Mouse (Mus musculus): ENCODE measurements at regions not wholly inside any gene's neighbourhood (a gene's known extent, or its start where the extent isn't known, plus 50 kb on each side); places are given as distances from the start of the nearest gene placed in this dataset.

GRCm38 (mm10) chr3:68808866-68809265, 60.5 kb upstream of the 1110032F04Rik start:
- no peaks in the 10 kb centered on the region for H3K36me3 ChIP-seq (ENCODE audit: insufficient read depth, low read length)

GRCm38 (mm10) chr3:68813461-68813860, 55.9 kb upstream of the 1110032F04Rik start:
- H3K9ac ChIP-seq (replicated peaks; ENCODE audit: low read length, poor library complexity, severe bottlenecking): no peak overlapping the region
- H3K36me3 ChIP-seq (ENCODE audit: insufficient read depth, low read length): no peaks in the 10 kb centered on the region
- no peak overlapping the region for H3K4me2 ChIP-seq (ENCODE audit: low read depth, low read length, poor library complexity, severe bottlenecking)
- no peak for ATAC-seq (ENCODE audit: low FRiP score)
- no peaks in the 10 kb centered on the region for H3K9me3 ChIP-seq (ENCODE audit: low read length)
- no peaks in the 10 kb centered on the region for H3K4me1 ChIP-seq (ENCODE audit: insufficient read depth, low read length)
- no peak overlapping the region for H3K27ac ChIP-seq (ENCODE audit: low read depth, low read length)
- no peak for DNase-seq (ENCODE audit: low spot score)
- H3K4me3 ChIP-seq (ENCODE audit: low read depth, low read length): no peak overlapping the region
- H3K27me3 ChIP-seq (ENCODE audit: insufficient read depth, low read length): no peaks in the 10 kb centered on the region
- TF ChIP-seq CTCF (IDR thresholded peaks at IDR 0.05): no peak
- WGBS: 88% methylated on average over 3 of the region's 3 CpGs

More at GRCm38 (mm10) chr3:68808866-68809265, 60.5 kb upstream of the 1110032F04Rik start:
- H3K27me3 ChIP-seq (ENCODE audit: insufficient read depth, low read length): no peaks in the 10 kb centered on the region
- no peaks in the 10 kb centered on the region for H3K9me3 ChIP-seq (ENCODE audit: low read length)
- no peak for DNase-seq (ENCODE audit: low spot score)
- no peak overlapping the region for H3K4me3 ChIP-seq (ENCODE audit: low read depth, low read length)
- no peak overlapping the region for H3K27ac ChIP-seq (ENCODE audit: low read depth, low read length)
- no peaks in the 10 kb centered on the region for H3K4me1 ChIP-seq (ENCODE audit: insufficient read depth, low read length)
- no peak overlapping the region for H3K4me2 ChIP-seq (ENCODE audit: low read depth, low read length, poor library complexity, severe bottlenecking)
- TF ChIP-seq CTCF (IDR thresholded peaks at IDR 0.05): no peak
- ATAC-seq (ENCODE audit: low FRiP score): no peak
- WGBS: 95% methylated on average over 2 of the region's 2 CpGs
- H3K9ac ChIP-seq (replicated peaks; ENCODE audit: low read length, poor library complexity, severe bottlenecking): no peak overlapping the region

GRCm38 (mm10) chr3:68814011-68814690, 55.2 kb upstream of the 1110032F04Rik start:
- H3K9me3 ChIP-seq (ENCODE audit: low read length): no peaks in the 10 kb centered on the region
- TF ChIP-seq CTCF (IDR thresholded peaks at IDR 0.05): no peak

GRCm38 (mm10) chr3:68815621-68816020, 53.8 kb upstream of the 1110032F04Rik start:
- Histone ChIP-seq H3K4me3 (ENCODE audit: low read depth, low read length) (no peak overlapping the region), H3K27ac (ENCODE audit: low read depth, low read length) (no peak overlapping the region), H3K4me1 (ENCODE audit: insufficient read depth, low read length) (no peaks in the 10 kb centered on the region), H3K9me3 (ENCODE audit: low read length) (no peaks in the 10 kb centered on the region), H3K4me2 (ENCODE audit: low read depth, low read length, poor library complexity, severe bottlenecking) (no peak overlapping the region), H3K27me3 (ENCODE audit: insufficient read depth, low read length) (no peaks in the 10 kb centered on the region), H3K36me3 (ENCODE audit: insufficient read depth, low read length) (no peaks in the 10 kb centered on the region), H3K9ac (replicated peaks; ENCODE audit: low read length, poor library complexity, severe bottlenecking) (no peak overlapping the region)
- ATAC-seq (ENCODE audit: low FRiP score): no peak
- no peak for DNase-seq (ENCODE audit: low spot score)
- 96% methylated on average over 6 of the region's 6 CpGs for WGBS
- TF ChIP-seq CTCF (IDR thresholded peaks at IDR 0.05): no peak

More at GRCm38 (mm10) chr3:68814011-68814690, 55.2 kb upstream of the 1110032F04Rik start:
- ATAC-seq (ENCODE audit: low FRiP score): no peak
- 93% methylated on average over 9 of the region's 9 CpGs for WGBS
- Histone ChIP-seq H3K27me3 (ENCODE audit: insufficient read depth, low read length) (no peaks in the 10 kb centered on the region), H3K4me1 (ENCODE audit: insufficient read depth, low read length) (no peaks in the 10 kb centered on the region), H3K4me2 (ENCODE audit: low read depth, low read length, poor library complexity, severe bottlenecking) (no peak overlapping the region), H3K4me3 (ENCODE audit: low read depth, low read length) (no peak overlapping the region), H3K9ac (replicated peaks; ENCODE audit: low read length, poor library complexity, severe bottlenecking) (no peak overlapping the region), H3K27ac (ENCODE audit: low read depth, low read length) (no peak overlapping the region), H3K36me3 (ENCODE audit: insufficient read depth, low read length) (no peaks in the 10 kb centered on the region)
- DNase-seq (ENCODE audit: low spot score): no peak

DNA sequence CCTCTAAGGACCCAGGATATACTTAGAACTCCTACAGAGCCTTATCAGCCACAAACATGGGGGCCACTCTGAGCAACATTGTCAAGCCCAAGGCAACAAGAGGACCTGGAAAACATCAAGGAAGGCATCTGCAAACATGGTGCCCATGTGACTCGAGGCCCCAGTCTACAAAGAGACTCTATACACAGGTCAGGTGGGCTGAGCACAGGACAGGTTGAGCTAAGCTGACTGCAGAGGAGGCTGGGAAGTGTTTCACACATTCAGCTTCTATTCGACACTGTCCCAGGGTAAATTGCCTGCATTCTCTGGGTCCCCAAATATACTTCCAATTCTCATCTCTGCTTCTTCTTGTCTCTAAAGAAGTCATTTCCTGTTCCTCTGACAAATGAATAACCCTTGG, 52.1 kb upstream of the 1110032F04Rik start:
- Histone ChIP-seq H3K4me3 (ENCODE audit: low read depth, low read length) (no peak overlapping the region), H3K9me3 (ENCODE audit: low read length) (no peaks in the 10 kb centered on the region), H3K4me2 (ENCODE audit: low read depth, low read length, poor library complexity, severe bottlenecking) (no peak overlapping the region), H3K27me3 (ENCODE audit: insufficient read depth, low read length) (no peaks in the 10 kb centered on the region), H3K9ac (replicated peaks; ENCODE audit: low read length, poor library complexity, severe bottlenecking) (no peak overlapping the region), H3K4me1 (ENCODE audit: insufficient read depth, low read length) (no peaks in the 10 kb centered on the region), H3K36me3 (ENCODE audit: insufficient read depth, low read length) (no peaks in the 10 kb centered on the region), H3K27ac (ENCODE audit: low read depth, low read length) (no peak overlapping the region)
- no peak for TF ChIP-seq CTCF (IDR thresholded peaks at IDR 0.05)
- ATAC-seq (ENCODE audit: low FRiP score) (no peak), DNase-seq (ENCODE audit: low spot score) (no peak)
- WGBS: 75% methylated on average over 2 of the region's 2 CpGs
